Mouse (Mus musculus) intestine, embryonic 16.5 days (tissue): ENCODE data around the gene Nfe2. TPM values are rescaled to one million over a fixed set of nuclear protein-coding genes. Genes with fewer than 3 reads are reported as not detected.
"Not testable (repeated sequence)": the region's sequence is repeated elsewhere in the genome, so short reads cannot be mapped to it uniquely, and the experiment has no call there.

Experiments
- ATAC-seq: fragments of 200-750 bp; cut with Nextera tagmentation; 2 replicates; pipeline ENCODE4 v1.8.0; 2017; ENCODE audit warnings: moderate TSS enrichment, moderate library complexity
- H3K27ac ChIP-seq: fragments of 300-500 bp; sonication (generic); 2 replicates; pipeline ENCODE4 v1.5.1; 2014; ENCODE audit warnings: mild to moderate bottlenecking, low read length
- H3K27me3 ChIP-seq: fragments of 300-500 bp; sonication (generic); replicated peaks from 2 replicates; pipeline ENCODE4 v1.6.1; 2014; ENCODE audit warnings: low read length, control low read depth, mixed read lengths; ENCODE audit not compliant: control insufficient read depth, insufficient read depth
- H3K36me3 ChIP-seq: fragments of 300-500 bp; sonication (generic); 2 replicates; pipeline ENCODE4 v1.6.1; 2014; ENCODE audit warnings: low read length, control low read depth; ENCODE audit not compliant: control insufficient read depth, insufficient read depth
- H3K4me1 ChIP-seq: fragments of 300-500 bp; sonication (generic); 2 replicates; pipeline ENCODE4 v1.6.1; 2014; ENCODE audit warnings: low read length, control low read depth, mixed read lengths; ENCODE audit not compliant: control insufficient read depth, insufficient read depth
- H3K4me2 ChIP-seq: fragments of 300-500 bp; sonication (generic); 2 replicates; pipeline ENCODE4 v1.6.1; 2014; ENCODE audit warnings: low read depth, low read length, control low read depth
- H3K4me3 ChIP-seq: fragments of 300-500 bp; sonication (generic); 2 replicates; pipeline ENCODE4 v1.5.1; 2014; ENCODE audit warnings: mild to moderate bottlenecking, low read length
- H3K9ac ChIP-seq: fragments of 300-500 bp; sonication (generic); 2 replicates; pipeline ENCODE4 v1.6.1; 2014; ENCODE audit warnings: low read depth, low read length
- H3K9me3 ChIP-seq: fragments of 300-500 bp; sonication (generic); 2 replicates; pipeline ENCODE4 v1.6.1; 2016; ENCODE audit warnings: low read length, control low read depth; ENCODE audit not compliant: control insufficient read depth
- WGBS: fragments of 180-500 bp; shearing (Covaris S2); extraction: QIAGEN DNeasy Blood & Tissue Kit; methylation state at CpG from one replicate; pipeline ENCODE4 v1.1.7; 2014; 5-methylcytosine and 5-hydroxymethylcytosine counted together
- polyA plus RNA-seq: library from polyadenylated mRNA; unstranded; fragments of >200 nt; fragmentation: Nextera tagmentation; extraction: Ambion mirVana; gene quantifications from 2 replicates; pipeline ENCODE4 v1.2.1, GENCODE M21; 2015

Gene Nfe2
- polyA plus RNA-seq, 1 experiment from 2014 or later = 5.2 TPM

DNA sequence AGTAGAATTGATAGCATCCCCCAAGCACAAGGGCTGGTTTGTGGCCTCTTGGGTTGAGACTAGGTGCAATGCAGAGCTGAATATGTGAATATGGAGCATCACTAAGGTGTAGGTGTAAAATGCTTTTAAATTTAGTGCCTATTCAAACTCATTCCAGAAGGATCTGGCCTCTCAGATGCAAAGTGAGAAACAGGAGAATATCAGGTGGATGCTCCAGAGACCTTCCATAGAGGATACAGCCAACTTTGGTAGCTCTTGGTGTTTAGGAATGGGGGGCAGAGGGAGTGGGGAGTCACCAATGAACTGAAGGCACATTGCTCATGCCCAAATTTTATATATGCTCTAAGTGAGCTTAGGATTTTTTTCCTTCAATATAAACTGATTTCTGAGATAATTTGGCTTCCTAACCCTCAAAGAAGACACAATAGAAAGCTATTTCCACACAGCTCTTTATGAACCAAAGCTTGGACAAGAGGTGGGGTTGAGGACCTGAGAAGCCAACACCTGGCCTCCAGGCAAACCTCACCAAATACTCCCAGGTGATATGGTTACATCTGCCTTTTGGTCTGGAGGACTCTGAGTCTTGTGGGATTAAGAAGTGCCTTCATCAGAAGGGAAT is 10.3 kb downstream of the Nfe2 start:
- Histone ChIP-seq H3K27ac (no peak overlapping the region), H3K4me2 (no peak overlapping the region), H3K4me1 (peaks cover 10% of the 10 kb centered on the region), H3K4me3 (no peak overlapping the region), H3K9me3 (no peaks in the 10 kb centered on the region), H3K36me3 (peaks cover 20% of the 10 kb centered on the region), H3K27me3 (no peaks in the 10 kb centered on the region), H3K9ac (no peak overlapping the region)
- no peak for ATAC-seq

DNA sequence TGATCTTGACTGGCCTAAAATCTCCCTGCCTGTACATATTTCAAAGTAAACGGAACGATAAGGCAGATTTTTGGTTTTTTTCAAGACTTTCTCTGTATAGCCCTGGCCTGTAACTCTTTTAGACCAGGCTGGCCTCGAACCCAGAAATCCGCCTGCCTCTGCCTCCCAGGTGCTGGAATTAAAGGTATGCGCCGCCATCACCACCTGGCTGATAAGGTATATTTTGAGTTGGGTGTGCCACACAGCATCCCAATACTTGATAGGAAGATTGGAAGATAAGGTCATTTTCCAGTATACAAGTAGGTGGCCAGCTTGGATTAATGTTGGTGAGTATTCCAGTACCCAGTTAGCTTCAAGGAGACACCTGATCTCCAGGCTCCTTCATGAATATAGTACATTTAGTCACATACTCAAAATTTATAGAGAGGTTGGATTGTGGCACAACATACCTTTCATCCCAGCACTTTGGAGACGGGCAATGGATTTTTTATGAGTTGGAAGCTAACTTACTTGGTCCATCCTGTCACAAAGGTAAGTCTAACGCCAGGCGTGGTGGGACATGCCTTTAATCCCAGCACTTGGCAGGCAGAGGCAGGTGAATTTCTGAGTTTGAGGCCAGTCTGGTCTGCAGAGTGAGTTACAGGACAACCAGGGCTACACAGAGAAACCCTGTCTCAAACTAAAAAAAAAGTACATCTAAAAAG is 11.0 kb downstream of the Nfe2 start:
- Histone ChIP-seq H3K9me3 (no peaks in the 10 kb centered on the region), H3K4me1 (peaks cover 17% of the 10 kb centered on the region), H3K36me3 (peaks cover 22% of the 10 kb centered on the region), H3K4me2 (no peak overlapping the region), H3K9ac (no peak overlapping the region), H3K27me3 (no peaks in the 10 kb centered on the region), H3K27ac (no peak overlapping the region), H3K4me3 (no peak overlapping the region)
- no peak for ATAC-seq
- 84% methylated on average over 9 of the region's 9 CpGs for WGBS

- peaks cover 19% of the 10 kb centered on the region for H3K4me1 ChIP-seq
- no peak overlapping the region for H3K27ac ChIP-seq
- no peaks in the 10 kb centered on the region for H3K27me3 ChIP-seq
- 71% methylated on average over 6 of the region's 6 CpGs for WGBS
- H3K9me3 ChIP-seq = no peaks in the 10 kb centered on the region
- ATAC-seq = no peak
- H3K4me3 ChIP-seq = no peak overlapping the region
- no peak overlapping the region for H3K4me2 ChIP-seq
- peaks cover 22% of the 10 kb centered on the region for H3K36me3 ChIP-seq
- no peak overlapping the region for H3K9ac ChIP-seq
These were observed 12.6 kb downstream of the Nfe2 start for GRCm38 (mm10) chr15:103245616-103246015.

DNA sequence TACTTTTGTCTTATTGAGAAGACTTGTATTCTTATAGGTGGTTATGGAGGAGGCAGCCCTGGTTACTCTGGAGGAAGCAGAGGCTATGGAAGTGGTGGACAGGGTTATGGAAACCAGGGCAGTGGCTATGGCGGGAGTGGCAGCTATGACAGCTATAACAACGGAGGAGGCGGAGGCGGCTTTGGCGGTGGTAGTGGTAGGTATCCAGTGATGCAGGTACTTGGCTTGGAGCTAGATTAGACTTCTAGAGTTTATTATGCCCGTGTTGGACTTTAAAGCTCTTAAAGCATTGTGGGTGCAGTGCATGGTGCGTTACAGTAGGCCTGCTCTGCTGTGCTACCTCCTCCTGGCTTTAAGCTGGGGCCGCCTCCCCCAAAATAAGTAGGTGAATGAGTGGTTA is 15.3 kb downstream of the Nfe2 start:
- Histone ChIP-seq H3K36me3 (peaks cover 15% of the 10 kb centered on the region), H3K9ac (peak overlapping the region; percentile 49; the same call in 1 of the 2 replicates), H3K27ac (no peak overlapping the region), H3K9me3 (no peaks in the 10 kb centered on the region), H3K27me3 (no peaks in the 10 kb centered on the region), H3K4me1 (peaks cover 19% of the 10 kb centered on the region), H3K4me3 (peak overlapping the region; percentile 74), H3K4me2 (peak overlapping the region; percentile 73)
- no peak for ATAC-seq
- 50% methylated on average over 8 of the region's 8 CpGs for WGBS

- Histone ChIP-seq H3K9ac (peak overlapping the region; percentile 74), H3K36me3 (peaks cover 10% of the 10 kb centered on the region), H3K27ac (peak overlapping the region; percentile 87), H3K4me3 (peak overlapping the region; percentile 74), H3K4me1 (peaks cover 19% of the 10 kb centered on the region), H3K4me2 (peak overlapping the region; percentile 73)
- H3K9me3 ChIP-seq, ATAC-seq, H3K27me3 ChIP-seq: not testable (repeated sequence)
- whole genome bisulfite sequencing = 10% methylated on average over 12 of the region's 12 CpGs
These were observed 16.9 kb downstream of the Nfe2 start for GRCm38 (mm10) chr15:103241071-103242018.

DNA sequence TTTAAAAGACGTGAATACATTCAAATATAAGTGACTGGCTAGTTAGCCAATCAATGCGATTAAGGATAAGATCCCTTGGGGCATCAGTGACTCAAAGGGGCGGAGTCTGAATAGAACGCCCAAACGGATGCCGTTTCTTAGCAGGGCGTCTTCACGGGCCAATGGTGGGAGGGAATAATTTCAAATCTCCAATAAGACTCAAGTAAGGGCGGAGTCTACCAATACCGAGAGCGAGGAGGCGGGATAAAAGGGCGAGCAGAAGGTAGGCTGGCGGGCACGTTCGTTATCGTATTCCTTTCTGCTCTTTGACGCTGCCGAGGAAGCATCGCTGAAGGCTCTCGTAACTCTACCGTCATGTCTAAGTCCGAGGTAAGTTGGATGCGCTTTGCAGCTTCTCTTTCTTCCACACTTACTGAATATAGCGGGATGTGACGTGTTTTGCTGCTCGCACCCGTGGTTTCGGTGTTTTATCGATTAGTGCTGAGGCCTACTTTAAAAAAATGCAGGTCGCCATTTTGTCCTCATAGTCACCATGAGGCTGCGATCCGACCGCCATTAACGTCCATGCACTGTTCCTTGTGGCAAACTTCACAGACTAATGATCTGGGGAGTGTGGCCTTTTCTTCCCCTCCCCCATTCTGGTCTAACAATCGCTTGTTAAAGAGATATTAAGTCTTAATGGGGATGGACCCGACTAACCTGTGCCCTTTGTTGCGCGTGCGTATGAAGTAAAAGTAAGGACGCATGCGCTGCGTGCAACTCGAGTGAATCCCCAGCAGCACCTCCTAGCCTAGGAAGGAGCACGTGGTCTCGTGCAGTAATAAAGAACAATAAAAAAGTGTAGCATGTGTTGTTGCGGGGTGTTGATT is 17.8 kb downstream of the Nfe2 start, which contains the start of gene Hnrnpa1:
TSS of gene Hnrnpa1 (plus strand) at position 273 of the 869 bp plus-strand sequence.
- H3K27ac ChIP-seq = peak within 1 kb of the TSS; percentile 93
- under 1% methylated on average over 47 of the region's 47 CpGs for whole genome bisulfite sequencing
- no peaks in the 10 kb centered on the region for H3K27me3 ChIP-seq
- peaks cover 19% of the 10 kb centered on the region for H3K4me1 ChIP-seq
- peaks cover 5% of the 10 kb centered on the region; the same call in 1 of the 2 replicates for H3K36me3 ChIP-seq
- peak within 1 kb of the TSS; percentile 74 for H3K4me3 ChIP-seq
- peak within 1 kb of the TSS; percentile 73 for H3K4me2 ChIP-seq
- peak; percentile 89 for ATAC-seq
- peak within 1 kb of the TSS; percentile 74 for H3K9ac ChIP-seq
- H3K9me3 ChIP-seq = no peaks in the 10 kb centered on the region

- no peaks in the 10 kb centered on the region for H3K27me3 ChIP-seq
- peaks cover 4% of the 10 kb centered on the region; the same call in 1 of the 2 replicates for H3K36me3 ChIP-seq
- H3K27ac ChIP-seq = peak within 1 kb of the TSS; percentile 93
- peak; percentile 94 for ATAC-seq
- peak within 1 kb of the TSS; percentile 73 for H3K4me2 ChIP-seq
- peaks cover 17% of the 10 kb centered on the region for H3K4me1 ChIP-seq
- under 1% methylated on average over 39 of the region's 39 CpGs for WGBS
- H3K9me3 ChIP-seq = no peaks in the 10 kb centered on the region
- H3K4me3 ChIP-seq = peak within 1 kb of the TSS; percentile 74
- peak within 1 kb of the TSS; percentile 74 for H3K9ac ChIP-seq
These were observed 18.5 kb downstream of the Nfe2 start, which contains the start of gene Cbx5 for GRCm38 (mm10) chr15:103239685-103240159. Gene Cbx5 (minus strand): TSS chr15:103239816.

- Histone ChIP-seq H3K27me3 (no peaks in the 10 kb centered on the region), H3K4me1 (peaks cover 17% of the 10 kb centered on the region), H3K36me3 (peaks cover 4% of the 10 kb centered on the region; the same call in 1 of the 2 replicates), H3K27ac (peak overlapping the region; percentile 93), H3K9me3 (no peaks in the 10 kb centered on the region), H3K4me2 (peak overlapping the region; percentile 52), H3K4me3 (peak overlapping the region; percentile 74), H3K9ac (peak overlapping the region; percentile 69)
- ATAC-seq = peak; percentile 92
- under 1% methylated on average over 26 of the region's 26 CpGs for WGBS
These were observed 19.0 kb downstream of the Nfe2 start for GRCm38 (mm10) chr15:103239130-103239684.
